Comparison of ENCODE assay signal across 32 mouse cellular contexts in the genomic region with DNA sequence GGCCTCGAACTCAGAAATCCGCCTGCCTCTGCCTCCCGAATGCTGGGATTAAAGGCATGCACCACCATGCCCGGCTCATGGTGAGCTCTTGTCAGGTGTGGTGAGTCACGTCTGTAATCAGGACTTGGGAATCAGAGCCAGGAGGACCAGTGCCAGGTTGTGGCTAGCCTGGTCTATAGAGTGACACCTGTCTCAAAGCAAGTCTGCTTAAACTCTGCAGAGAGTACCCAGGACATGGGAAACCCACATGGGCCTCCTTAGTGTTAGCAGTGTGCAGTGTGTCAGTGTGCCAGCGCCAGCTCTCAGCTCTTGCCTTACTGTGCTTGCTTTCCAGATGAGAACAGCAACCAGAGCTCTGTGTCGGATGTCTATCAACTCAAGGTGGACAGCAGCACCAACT. TPM values are rescaled to one million over a fixed set of nuclear protein-coding genes. Genes with fewer than 3 reads are reported as not detected.
A peak's percentile ranks its signal among the peaks of the same experiment; 100 is the strongest.
DNase-seq lines count a peak whose midpoint lies in the region; ATAC-seq lines count a peak whose summit lies in the region.
"Had no signal": no experiment of that assay in that cellular context is flagged by ENCODE, and none has a peak within 500 bp of the region (broad histone marks: within the 10 kb centered on the region; RNA-seq: fewer than 3 reads in every experiment).

No protein-coding gene starts in this region.

- no peak overlapping the region for H3K4me3 ChIP-seq in embryonic facial prominence, embryonic 13.5 days
- no peak overlapping the region for H3K4me3 ChIP-seq in embryonic facial prominence, embryonic 10.5 days
- no peak overlapping the region for H3K4me3 ChIP-seq in hindbrain, embryonic 10.5 days
- H3K4me3 ChIP-seq: embryonic facial prominence, embryonic 12.5 days; forebrain, embryonic 10.5 days; forebrain, embryonic 15.5 days; heart, embryonic 12.5 days; kidney, embryonic 15.5 days; limb, embryonic 10.5 days; limb, embryonic 15.5 days; liver, embryonic 13.5 days; midbrain, embryonic 10.5 days; midbrain, embryonic 15.5 days; neural tube, embryonic 15.5 days had no signal

- H3K4me1 ChIP-seq in embryonic facial prominence, embryonic 13.5 days: no peaks in the 10 kb centered on the region
- no peaks in the 10 kb centered on the region for H3K4me1 ChIP-seq in embryonic facial prominence, embryonic 10.5 days
- H3K4me1 ChIP-seq in hindbrain, embryonic 10.5 days (replicated peaks): no peaks in the 10 kb centered on the region
- H3K4me1 ChIP-seq: embryonic facial prominence, embryonic 12.5 days; forebrain, embryonic 10.5 days; forebrain, embryonic 15.5 days; kidney, embryonic 15.5 days; limb, embryonic 10.5 days; limb, embryonic 15.5 days; midbrain, embryonic 15.5 days; neural tube, embryonic 15.5 days had no signal

- no peak for DNase-seq in embryonic facial prominence, embryonic 10.5 days (ENCODE audit: low spot score)
- peak; percentile 50 for DNase-seq in brain, adult 2 months (ENCODE audit: low read depth, low spot score)
- DNase-seq in cerebellum, adult 8-10 months: peak; percentile 62
- DNase-seq in cerebellum, postnatal 25 days: peak; percentile 53 to 69
- DNase-seq in hindbrain, embryonic 10.5 days (ENCODE audit: low spot score): no peak
- DNase-seq: adrenal gland, postnatal 14 days; gastrocnemius, postnatal 25 days; heart, adult 18-20 months; heart, postnatal 4 days; kidney, adult 18-20 months; kidney, postnatal 25 days; liver, embryonic 13.5 days; lung, adult 2 months; lung, postnatal 14 days; right cerebral cortex, postnatal 14 days; spleen, adult 18-20 months; thymus, adult 2 months; thymus, postnatal 36 days had no signal

- H3K9ac ChIP-seq in embryonic facial prominence, embryonic 13.5 days: 0 out of 2 replicates have a peak overlapping the region, but pooled peaks have one; percentile 16
- H3K9ac ChIP-seq: embryonic facial prominence, embryonic 12.5 days; forebrain, embryonic 15.5 days; heart, embryonic 12.5 days; hindbrain, embryonic 14.5 days; kidney, embryonic 15.5 days; limb, embryonic 15.5 days; liver, embryonic 13.5 days; midbrain, embryonic 15.5 days; neural tube, embryonic 15.5 days had no signal

- H3K36me3 ChIP-seq in embryonic facial prominence, embryonic 13.5 days: peaks cover 74% of the 10 kb centered on the region
- peaks cover 89% of the 10 kb centered on the region for H3K36me3 ChIP-seq in embryonic facial prominence, embryonic 10.5 days (replicated peaks)
- H3K36me3 ChIP-seq in hindbrain, embryonic 10.5 days: peaks cover 95% of the 10 kb centered on the region

- H3K27ac ChIP-seq in embryonic facial prominence, embryonic 13.5 days: no peak overlapping the region
- H3K27ac ChIP-seq in embryonic facial prominence, embryonic 10.5 days (replicated peaks): no peak overlapping the region
- H3K27ac ChIP-seq in hindbrain, embryonic 10.5 days: no peak overlapping the region
- H3K27ac ChIP-seq: embryonic facial prominence, embryonic 12.5 days; forebrain, embryonic 10.5 days; forebrain, embryonic 15.5 days; hindbrain, embryonic 14.5 days; kidney, embryonic 15.5 days; limb, embryonic 10.5 days; limb, embryonic 15.5 days; liver, embryonic 13.5 days; midbrain, embryonic 10.5 days; midbrain, embryonic 15.5 days; neural tube, embryonic 15.5 days had no signal

- H3K9me3 ChIP-seq in embryonic facial prominence, embryonic 13.5 days: 0 out of 2 replicates have a peak, but pooled peaks cover 1% of the 10 kb centered on the region
- H3K9me3 ChIP-seq in embryonic facial prominence, embryonic 10.5 days: peaks cover 2% of the 10 kb centered on the region; the same call in 1 of the 2 replicates
- H3K9me3 ChIP-seq in hindbrain, embryonic 10.5 days: peaks cover 3% of the 10 kb centered on the region; the same call in 1 of the 2 replicates
- H3K9me3 ChIP-seq: embryonic facial prominence, embryonic 12.5 days; forebrain, embryonic 15.5 days; heart, embryonic 12.5 days; kidney, embryonic 15.5 days; limb, embryonic 10.5 days; limb, embryonic 15.5 days; liver, embryonic 13.5 days; midbrain, embryonic 15.5 days; neural tube, embryonic 15.5 days had no signal

- no peak overlapping the region for H3K4me2 ChIP-seq in embryonic facial prominence, embryonic 13.5 days
- H3K4me2 ChIP-seq: embryonic facial prominence, embryonic 12.5 days; forebrain, embryonic 15.5 days; heart, embryonic 12.5 days; hindbrain, embryonic 14.5 days; kidney, embryonic 15.5 days; limb, embryonic 15.5 days; liver, embryonic 13.5 days; midbrain, embryonic 15.5 days; neural tube, embryonic 15.5 days had no signal

- ATAC-seq in embryonic facial prominence, embryonic 13.5 days (ENCODE audit: insufficient number of reproducible peaks, insufficient read depth, low FRiP score, low TSS enrichment, low read depth): no peak
- no peak for ATAC-seq in megakaryocyte progenitor cell, adult 5-6 weeks (replicated peaks; ENCODE audit: poor library complexity)
- ATAC-seq: forebrain, embryonic 15.5 days; midbrain, embryonic 15.5 days; Patski had no signal

- H3K27me3 ChIP-seq in embryonic facial prominence, embryonic 13.5 days: no peaks in the 10 kb centered on the region
- no peaks in the 10 kb centered on the region for H3K27me3 ChIP-seq in embryonic facial prominence, embryonic 10.5 days (replicated peaks; ENCODE audit: low read depth, poor library complexity, severe bottlenecking)
- no peaks in the 10 kb centered on the region for H3K27me3 ChIP-seq in hindbrain, embryonic 10.5 days (ENCODE audit: insufficient read depth, poor library complexity, severe bottlenecking)
- H3K27me3 ChIP-seq: embryonic facial prominence, embryonic 12.5 days; forebrain, embryonic 15.5 days; heart, embryonic 12.5 days; kidney, embryonic 15.5 days; limb, embryonic 15.5 days; liver, embryonic 13.5 days; midbrain, embryonic 15.5 days; neural tube, embryonic 15.5 days; Patski had no signal

- WGBS in embryonic facial prominence, embryonic 13.5 days: 96% methylated on average over 7 of the region's 7 CpGs
- 93% methylated on average over 7 of the region's 7 CpGs for WGBS in embryonic facial prominence, embryonic 10.5 days
- 95% methylated on average over 7 of the region's 7 CpGs for WGBS in hindbrain, embryonic 10.5 days

RNA-seq across cellular contexts. Expression of a gene that starts 7.4 kb away (rescaled TPM):
- 54.7 and 55.7 TPM in 2 replicates for polyA plus RNA-seq in embryonic facial prominence, embryonic 13.5 days (2015; fragmentation: Nextera tagmentation; extraction: Ambion mirVana)
- polyA plus RNA-seq in embryonic facial prominence, embryonic 10.5 days (2016; fragmentation: Nextera tagmentation; extraction: Ambion mirVana): 60.1 and 61.5 TPM in 2 replicates
- 72.1 and 90.2 TPM in 2 replicates for total RNA-seq in megakaryocyte progenitor cell, adult 5-6 weeks (2015)
- 128 and 160 TPM in 2 replicates for total RNA-seq in megakaryocyte progenitor cell, adult 5-6 weeks (2017)
- 41.1 and 53.8 TPM in 2 replicates for polyA plus RNA-seq in hindbrain, embryonic 10.5 days (2016; fragmentation: Nextera tagmentation; extraction: Ambion mirVana)

RNA-seq across cellular contexts. Expression of a gene that starts 11.5 kb away (rescaled TPM):
- 48.3 and 52.1 TPM in 2 replicates for polyA plus RNA-seq in embryonic facial prominence, embryonic 13.5 days (2015; fragmentation: Nextera tagmentation; extraction: Ambion mirVana)
- polyA plus RNA-seq in embryonic facial prominence, embryonic 10.5 days (2016; fragmentation: Nextera tagmentation; extraction: Ambion mirVana): 44.6 and 48.5 TPM in 2 replicates
- total RNA-seq in megakaryocyte progenitor cell, adult 5-6 weeks (2015): 18.1 and 18.7 TPM in 2 replicates
- 24.8 and 25.2 TPM in 2 replicates for total RNA-seq in megakaryocyte progenitor cell, adult 5-6 weeks (2017)
- polyA plus RNA-seq in hindbrain, embryonic 10.5 days (2016; fragmentation: Nextera tagmentation; extraction: Ambion mirVana): 45.7 and 46.1 TPM in 2 replicates

RNA-seq across cellular contexts. Expression of a gene that starts 30.2 kb away (rescaled TPM):
- polyA plus RNA-seq in embryonic facial prominence, embryonic 13.5 days (2015; fragmentation: Nextera tagmentation; extraction: Ambion mirVana): 25.6 and 25.7 TPM in 2 replicates
- 21.3 and 22.2 TPM in 2 replicates for polyA plus RNA-seq in embryonic facial prominence, embryonic 10.5 days (2016; fragmentation: Nextera tagmentation; extraction: Ambion mirVana)
- total RNA-seq in megakaryocyte progenitor cell, adult 5-6 weeks (2015): 10.9 and 11.0 TPM in 2 replicates
- total RNA-seq in megakaryocyte progenitor cell, adult 5-6 weeks (2017): 14.9 and 18.7 TPM in 2 replicates
- 20.0 and 23.7 TPM in 2 replicates for polyA plus RNA-seq in hindbrain, embryonic 10.5 days (2016; fragmentation: Nextera tagmentation; extraction: Ambion mirVana)

Comparison
In these comparisons a context has a peak if more than half of its experiments do, and no peak if none do; other contexts are left out.
1. DNase-seq: peak in brain, adult 2 months (single experiment), cerebellum, adult 8-10 months (single experiment) and cerebellum, postnatal 25 days (2 of 2); none in embryonic facial prominence, embryonic 10.5 days (single experiment) and hindbrain, embryonic 10.5 days (single experiment).